Mouse (Mus musculus) kidney, adult 2 months (tissue): Measurements from ENCODE around the gene S1pr2. TPM values are rescaled to one million over a fixed set of nuclear protein-coding genes. Genes with fewer than 3 reads are reported as not detected.

Experiments used
- DNase-seq: peaks from one replicate; pipeline ENCODE4 v3.0.0; 2021
- H3K27ac ChIP-seq: fragments of 200-500 bp; 2 replicates; pipeline ENCODE4 v1.5.1; 2012; ENCODE audit warnings: low read depth, low read length, control low read depth, inconsistent platforms; ENCODE audit not compliant: insufficient read depth
- H3K27me3 ChIP-seq: fragments of 200-500 bp; replicated peaks from 2 replicates; pipeline ENCODE4 v1.6.1; 2012; ENCODE audit warnings: mild to moderate bottlenecking, moderate library complexity, low read length, inconsistent platforms; ENCODE audit not compliant: control insufficient read depth, insufficient read depth
- H3K36me3 ChIP-seq: fragments of 200-500 bp; 2 replicates; pipeline ENCODE4 v1.6.1; 2012; ENCODE audit warnings: mild to moderate bottlenecking, moderate library complexity, low read length, inconsistent platforms; ENCODE audit not compliant: control insufficient read depth, insufficient read depth
- H3K4me1 ChIP-seq: fragments of 200-500 bp; 2 replicates; pipeline ENCODE4 v1.6.1; 2011; ENCODE audit warnings: low read length; ENCODE audit not compliant: control insufficient read depth, insufficient read depth
- H3K4me3 ChIP-seq: fragments of 200-500 bp; 2 replicates; pipeline ENCODE4 v1.5.1; 2011; ENCODE audit warnings: mild to moderate bottlenecking, low read depth, low read length, control low read depth; ENCODE audit not compliant: insufficient read depth
- CTCF ChIP-seq: fragments of 200-500 bp; conservative IDR thresholded peaks from 2 replicates; pipeline ENCODE4 v1.5.1; 2011; ENCODE audit warnings: low read depth, mild to moderate bottlenecking, control low read depth, low read length, moderate library complexity, mixed read lengths; ENCODE audit not compliant: insufficient read depth, insufficient read length
- POLR2A ChIP-seq: fragments of 200-500 bp; IDR thresholded peaks from one replicate; pipeline ENCODE4 v1.6.1; 2011; ENCODE audit warnings: low read depth, low read length, control low read depth
- WGBS: fragments of 180-500 bp; shearing (Covaris S2); methylation state at CpG from one replicate; pipeline ENCODE4 v1.1.7; 2018; 5-methylcytosine and 5-hydroxymethylcytosine counted together
- polyA plus RNA-seq: library from polyadenylated mRNA; depleted of rRNA; stranded (reverse); fragments of >200 nt; gene quantifications from 2 replicates; pipeline ENCODE4 v1.2.3, GENCODE M21; 2012

Gene S1pr2
- polyA plus RNA-seq, 1 experiment = 3.5 TPM

DNA sequence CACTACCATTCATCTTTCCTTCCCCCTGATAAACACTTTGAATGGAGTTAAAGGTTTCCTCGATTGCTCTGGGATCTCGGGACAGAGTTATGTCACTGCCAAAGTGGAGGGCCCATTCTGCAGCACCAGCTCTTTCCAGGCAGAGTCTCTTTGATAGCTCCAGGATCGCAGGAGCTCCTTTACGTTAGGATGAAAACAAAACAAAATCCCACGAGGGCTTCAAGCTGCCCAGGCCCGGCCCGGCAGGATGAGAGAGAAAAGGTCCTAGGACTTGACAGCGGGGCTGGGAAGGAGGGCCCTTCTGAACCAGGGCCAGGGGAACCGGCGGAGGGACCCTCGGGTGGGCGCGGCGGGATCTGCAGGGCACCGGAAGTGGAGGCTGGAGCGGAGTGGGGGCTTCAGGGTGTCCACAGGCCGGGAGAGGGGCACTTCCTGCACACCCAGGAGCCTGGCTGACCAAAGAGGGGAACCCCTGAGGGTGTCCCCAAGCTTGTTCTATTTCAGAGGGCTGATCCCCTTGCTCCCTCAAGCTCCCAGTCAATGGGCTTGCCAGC lies 24.5 kb downstream of the S1pr2 start:
- peak overlapping the region; percentile 87 for H3K4me3 ChIP-seq
- H3K27me3 ChIP-seq = no peaks in the 10 kb centered on the region
- peak overlapping the region; percentile 14; the same call in 1 of the 2 replicates for H3K27ac ChIP-seq
- H3K36me3 ChIP-seq = no peaks in the 10 kb centered on the region
- TF ChIP-seq POLR2A (no peak), CTCF (no peak)
- 0% methylated on average over 17 of the region's 17 CpGs for WGBS
- DNase-seq = no peak
- no peaks in the 10 kb centered on the region for H3K4me1 ChIP-seq

DNA sequence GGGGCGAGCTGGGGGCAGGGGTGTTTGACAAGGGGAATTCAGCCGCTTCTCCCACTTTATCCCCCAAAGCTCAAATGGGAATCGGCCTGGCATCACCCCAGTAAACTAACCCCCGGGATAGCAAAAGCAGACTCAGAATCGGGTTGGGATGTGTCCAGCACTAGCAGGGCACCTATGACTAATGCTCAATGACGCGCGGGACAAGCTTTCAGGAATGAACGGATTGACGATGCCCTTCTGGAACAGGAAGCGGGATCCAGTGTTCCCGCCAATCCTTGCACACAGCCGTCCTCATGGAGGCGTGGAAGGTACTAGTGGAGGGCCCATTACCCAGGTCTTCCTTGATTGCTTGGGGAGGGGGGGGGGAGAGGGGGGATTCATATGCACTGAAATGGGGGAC lies 25.1 kb downstream of the S1pr2 start:
- WGBS = 11% methylated on average over 14 of the region's 14 CpGs
- Histone ChIP-seq H3K4me1 (no peaks in the 10 kb centered on the region), H3K27me3 (no peaks in the 10 kb centered on the region), H3K27ac (no peak overlapping the region), H3K36me3 (no peaks in the 10 kb centered on the region), H3K4me3 (peak overlapping the region; percentile 87; the same call in 1 of the 2 replicates)
- TF ChIP-seq POLR2A (no peak), CTCF (no peak)
- peak; percentile 33 for DNase-seq

DNA sequence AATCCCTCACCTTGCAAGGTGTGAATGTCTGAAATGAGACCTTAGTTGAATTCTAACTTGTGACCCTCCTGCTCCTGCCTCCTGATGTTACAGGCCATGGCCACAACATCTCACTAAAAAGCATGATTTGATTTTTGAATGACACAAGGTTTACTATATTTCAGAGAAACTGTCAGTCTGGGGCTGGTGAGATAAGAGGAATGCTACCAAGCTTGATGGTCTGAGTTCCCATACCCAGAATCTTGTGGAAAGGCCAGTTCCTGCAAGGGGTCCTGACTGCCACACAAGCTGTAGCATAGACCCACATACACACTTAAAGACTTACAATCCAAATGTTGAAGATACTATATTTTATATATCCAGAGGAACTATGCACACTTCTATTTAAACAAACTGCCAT lies 26.2 kb downstream of the S1pr2 start:
- Histone ChIP-seq H3K27ac (no peak overlapping the region), H3K4me3 (no peak overlapping the region), H3K27me3 (no peaks in the 10 kb centered on the region), H3K4me1 (no peaks in the 10 kb centered on the region), H3K36me3 (no peaks in the 10 kb centered on the region)
- TF ChIP-seq POLR2A (no peak), CTCF (no peak)
- no peak for DNase-seq

DNA sequence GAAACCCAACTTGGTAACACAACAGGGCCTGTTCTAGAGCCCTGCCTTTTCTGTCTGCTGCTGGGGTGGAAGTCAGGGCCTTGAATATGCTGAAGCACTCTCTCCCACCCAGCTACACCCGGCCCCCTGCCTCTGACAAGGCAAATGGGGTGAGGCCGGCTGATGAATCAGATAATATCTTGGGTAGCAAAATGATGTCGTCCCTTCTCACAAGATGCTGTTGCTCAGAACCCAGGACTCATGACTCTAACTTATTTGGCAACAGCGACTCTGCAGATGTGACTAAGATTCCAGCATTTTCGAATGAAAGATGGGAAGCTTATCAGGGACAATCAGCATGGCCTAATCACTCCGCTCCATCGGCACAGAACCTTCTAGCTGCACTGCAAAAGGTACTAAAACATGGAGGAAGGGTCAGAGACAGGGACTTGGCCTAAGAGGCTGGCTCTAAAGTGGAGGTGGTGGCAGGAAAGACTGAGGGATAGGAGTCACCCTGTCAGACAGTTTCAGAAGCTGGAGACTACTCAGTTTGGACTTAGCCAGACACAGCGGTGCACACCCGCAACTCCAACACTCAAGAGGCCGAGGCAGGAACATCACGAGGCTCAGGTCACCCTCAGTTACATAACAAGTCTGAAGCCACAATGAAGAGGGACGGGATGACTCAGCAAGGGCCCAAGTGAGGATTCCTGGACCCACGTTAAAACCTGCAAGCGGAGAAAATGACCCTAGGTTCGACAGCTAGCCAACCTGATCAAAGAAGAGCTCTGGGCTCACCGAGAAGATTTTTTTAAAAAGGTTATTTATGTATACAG lies 30.3 kb downstream of the S1pr2 start:
- no peaks in the 10 kb centered on the region for H3K27me3 ChIP-seq
- TF ChIP-seq POLR2A = no peak
- no peak for TF ChIP-seq CTCF
- peak; percentile 41 for DNase-seq
- H3K27ac ChIP-seq = no peak overlapping the region
- no peak overlapping the region for H3K4me3 ChIP-seq
- WGBS = 60% methylated on average over 16 of the region's 16 CpGs
- H3K36me3 ChIP-seq = no peaks in the 10 kb centered on the region
- H3K4me1 ChIP-seq = no peaks in the 10 kb centered on the region

DNA sequence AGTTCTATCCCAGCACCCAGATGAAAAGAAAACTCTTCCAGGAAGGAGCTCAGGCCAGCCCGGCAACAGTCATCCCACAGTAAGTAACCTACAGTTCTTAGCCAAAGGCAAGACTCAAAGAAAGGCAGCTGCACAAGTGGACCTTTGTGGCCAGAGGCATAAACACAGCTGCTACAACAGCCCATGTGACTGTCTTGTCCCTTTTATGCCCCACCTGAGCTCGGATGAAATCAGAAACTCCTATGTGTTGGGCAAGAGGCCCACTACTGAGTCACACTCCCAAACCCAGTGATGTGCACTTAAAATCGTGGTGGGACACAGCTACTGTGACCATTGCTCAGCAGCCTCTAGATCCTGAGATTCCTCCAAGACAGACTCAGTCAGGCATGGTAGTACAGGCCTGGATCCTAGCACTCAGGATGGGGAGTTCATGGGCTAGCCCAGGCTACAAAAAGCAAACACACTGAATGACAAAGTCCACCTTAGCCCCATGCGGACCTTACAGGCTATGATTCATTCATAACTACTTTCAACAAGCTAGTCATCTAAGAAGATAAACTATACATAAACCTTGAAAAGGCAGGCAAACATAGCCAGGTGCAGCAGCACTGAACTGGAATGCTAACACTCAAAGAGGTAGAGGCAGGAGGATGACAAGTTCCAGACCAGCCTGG lies 31.7 kb downstream of the S1pr2 start:
- Histone ChIP-seq H3K27ac (no peak overlapping the region), H3K4me1 (no peaks in the 10 kb centered on the region), H3K4me3 (no peak overlapping the region), H3K36me3 (no peaks in the 10 kb centered on the region), H3K27me3 (no peaks in the 10 kb centered on the region)
- 60% methylated on average over 4 of the region's 4 CpGs for WGBS
- DNase-seq = no peak
- TF ChIP-seq CTCF = no peak
- TF ChIP-seq POLR2A = no peak

DNA sequence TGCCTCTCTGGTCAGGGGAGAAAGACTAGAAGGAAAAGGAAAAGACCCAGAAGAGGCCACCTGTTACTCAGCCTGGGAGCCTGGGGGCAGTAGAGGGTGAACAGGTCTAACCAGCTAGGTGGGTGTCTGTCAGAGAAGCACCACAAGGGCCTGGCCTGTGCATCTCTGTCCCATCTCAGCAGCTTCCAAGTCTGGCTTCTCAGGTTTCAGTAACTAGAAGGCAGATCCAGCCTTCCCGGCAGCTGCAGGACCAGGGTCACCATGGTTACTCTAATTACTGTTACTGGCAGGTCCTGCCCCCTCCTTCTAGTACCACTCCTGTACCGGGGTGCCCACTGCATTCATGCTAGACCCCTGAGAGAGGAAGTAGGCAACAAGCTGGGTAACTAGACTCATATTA lies 32.7 kb downstream of the S1pr2 start:
- WGBS = 31% methylated on average over 2 of the region's 2 CpGs
- Histone ChIP-seq H3K27me3 (no peaks in the 10 kb centered on the region), H3K36me3 (no peaks in the 10 kb centered on the region), H3K27ac (no peak overlapping the region), H3K4me1 (no peaks in the 10 kb centered on the region), H3K4me3 (no peak overlapping the region)
- no peak for DNase-seq
- no peak for TF ChIP-seq POLR2A
- TF ChIP-seq CTCF = no peak

DNA sequence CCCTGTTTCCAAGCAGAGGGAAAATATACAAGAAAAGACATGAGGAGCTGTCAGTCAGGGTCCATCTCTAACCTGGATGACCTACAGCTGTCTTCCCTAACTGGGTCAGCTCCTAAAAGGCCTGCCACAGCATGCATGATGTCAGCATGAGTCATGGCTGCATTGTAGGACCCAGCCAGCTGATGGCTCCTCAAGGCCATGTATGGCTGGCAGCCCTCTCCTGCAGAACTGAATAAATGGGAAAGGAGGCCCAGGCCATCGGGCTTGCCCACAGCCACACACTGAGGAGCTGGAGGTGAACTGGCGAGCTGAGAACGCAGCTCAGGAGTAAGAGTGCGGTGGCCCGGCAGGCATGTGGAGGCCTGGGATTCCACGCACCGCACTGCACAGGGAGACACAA lies 33.2 kb downstream of the S1pr2 start:
- no peak for DNase-seq
- Histone ChIP-seq H3K4me1 (no peaks in the 10 kb centered on the region), H3K4me3 (no peak overlapping the region), H3K36me3 (no peaks in the 10 kb centered on the region), H3K27me3 (no peaks in the 10 kb centered on the region), H3K27ac (no peak overlapping the region)
- no peak for TF ChIP-seq CTCF
- TF ChIP-seq POLR2A = no peak
- WGBS = 89% methylated on average over 7 of the region's 7 CpGs

DNA sequence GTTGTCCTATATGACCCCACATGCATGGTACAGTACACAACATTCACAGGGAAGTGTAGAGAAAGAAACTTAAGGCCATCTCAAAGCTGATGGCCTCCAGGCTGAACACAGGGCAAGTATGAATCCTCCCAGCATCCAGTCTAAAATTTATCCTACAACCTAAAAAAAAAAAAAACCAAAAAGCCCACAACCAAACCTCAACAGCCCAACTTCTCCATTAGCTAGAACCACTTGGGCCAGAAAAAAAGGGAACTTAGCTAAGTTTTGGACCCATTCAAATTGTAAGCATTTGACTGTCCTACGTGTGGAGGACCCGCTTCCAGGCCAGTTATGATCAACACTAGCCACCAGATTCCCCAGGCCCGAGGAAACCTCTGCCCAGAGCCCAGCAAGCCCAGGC lies 53.3 kb downstream of the S1pr2 start:
- Histone ChIP-seq H3K4me3 (no peak overlapping the region), H3K27me3 (no peaks in the 10 kb centered on the region), H3K27ac (no peak overlapping the region), H3K4me1 (no peaks in the 10 kb centered on the region), H3K36me3 (no peaks in the 10 kb centered on the region)
- 90% methylated on average over 3 of the region's 3 CpGs for WGBS
- TF ChIP-seq POLR2A (no peak), CTCF (no peak)
- DNase-seq = no peak
